In the genomic region with DNA sequence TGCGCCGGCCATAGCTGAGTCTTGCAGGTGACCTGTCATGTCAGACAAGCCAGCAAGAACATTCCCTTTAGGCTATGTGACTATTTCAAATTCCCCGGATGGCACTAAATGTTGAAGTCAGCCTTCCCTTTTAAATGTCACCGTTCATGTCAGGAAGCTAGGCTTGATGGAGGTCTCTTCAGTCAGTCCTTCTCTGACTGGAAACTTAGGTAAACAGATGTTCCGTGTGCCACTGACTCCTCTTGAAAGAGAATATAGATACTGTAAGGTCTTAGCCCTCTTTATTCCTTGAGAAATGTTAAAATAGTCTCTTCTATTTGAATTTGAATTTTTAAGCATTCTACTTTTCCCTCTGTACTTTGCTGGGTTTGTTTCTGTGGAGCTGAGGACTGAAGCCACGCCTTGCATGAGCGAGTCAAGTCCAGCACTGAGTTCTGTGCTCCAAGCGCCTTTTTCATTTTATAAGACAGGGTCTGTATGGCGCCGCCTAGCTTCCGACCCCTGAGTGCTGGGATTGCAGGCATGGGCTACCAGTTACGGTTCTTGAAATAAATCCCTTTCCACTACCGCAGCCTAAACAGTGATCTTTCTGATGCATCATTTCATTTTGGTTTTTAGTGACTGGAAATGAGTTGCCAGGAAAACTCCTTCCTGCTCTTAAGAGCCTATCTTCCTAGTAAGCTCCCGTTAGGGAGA, we compare ENCODE assay signal across 18 mouse cellular contexts. TPM values are rescaled to one million over a fixed set of nuclear protein-coding genes. Genes with fewer than 3 reads are reported as not detected.
"Had no signal": no experiment of that assay in that cellular context is flagged by ENCODE, and none has a peak within 500 bp of the region (broad histone marks: within the 10 kb centered on the region; RNA-seq: fewer than 3 reads in every experiment).

TSS of gene Ankrd61 (minus strand) at position 51 of the 696 bp plus-strand sequence.

- ATAC-seq: intestine, embryonic 15.5 days; lung, postnatal 0 days; midbrain, embryonic 13.5 days had no signal

- DNase-seq: kidney, adult 11 months; kidney, adult 8-10 months; kidney, postnatal 14 days; kidney, postnatal 4 days; layer of hippocampus, postnatal 36 days; lung, embryonic 14.5 days; thymus, postnatal 4 days had no signal

- H3K4me3 ChIP-seq: intestine, embryonic 15.5 days; left cerebral cortex, adult 2 months; midbrain, embryonic 13.5 days had no signal

- H3K27me3 ChIP-seq: intestine, embryonic 15.5 days; midbrain, embryonic 13.5 days had no signal

- H3K9ac ChIP-seq: intestine, embryonic 15.5 days; lung, embryonic 14.5 days; midbrain, embryonic 13.5 days had no signal

- H3K9me3 ChIP-seq: intestine, embryonic 15.5 days; midbrain, embryonic 13.5 days had no signal

- H3K4me1 ChIP-seq: intestine, embryonic 15.5 days; midbrain, embryonic 13.5 days had no signal

- H3K27ac ChIP-seq: intestine, embryonic 15.5 days; left cerebral cortex, adult 2 months; macrophage; midbrain, embryonic 13.5 days had no signal

- H3K4me2 ChIP-seq: intestine, embryonic 15.5 days; lung, embryonic 14.5 days; midbrain, embryonic 13.5 days had no signal

RNA-seq across cellular contexts. Expression of gene Ankrd61, which starts in this region (rescaled TPM):
- total RNA-seq: layer of hippocampus, adult 18-20 months; layer of hippocampus, postnatal 36 days; left cerebral cortex, adult 2 months; left cerebral cortex, postnatal 36 days; liver, adult 2 months; megakaryocyte, adult 5-6 weeks; midbrain, postnatal 0 days had no signal
- polyA plus RNA-seq: liver, adult 2 months; macrophage; small intestine, adult 2 months had no signal
